Mouse (Mus musculus): ENCODE measurements around the gene Syt6. TPM values are rescaled to one million over a fixed set of nuclear protein-coding genes. Genes with fewer than 3 reads are reported as not detected.

Gene Syt6
- polyA plus RNA-seq, 1 experiment from 2014 or later: 0.21 TPM

GRCm38 (mm10) chr3:103587672-103588071 lies 12.6 kb downstream of the Syt6 start:
- H3K27ac ChIP-seq (replicated peaks; ENCODE audit: low read depth, low read length): no peak overlapping the region
- ATAC-seq (ENCODE audit: insufficient number of reproducible peaks, low FRiP score, low TSS enrichment, low read depth) (no peak), DNase-seq (ENCODE audit: low spot score) (no peak)
- H3K4me1 ChIP-seq (ENCODE audit: control insufficient read depth, insufficient read depth, low read length): no peaks in the 10 kb centered on the region
- WGBS: 84% methylated on average over 5 of the region's 5 CpGs
- no peak overlapping the region for H3K4me3 ChIP-seq (ENCODE audit: low read depth, low read length)
- no peak overlapping the region for H3K9ac ChIP-seq (ENCODE audit: low read length)
- no peak overlapping the region for H3K4me2 ChIP-seq (ENCODE audit: low read depth, severe bottlenecking)
- no peaks in the 10 kb centered on the region for H3K36me3 ChIP-seq (ENCODE audit: control insufficient read depth, insufficient read depth, low read length)
- no peaks in the 10 kb centered on the region for H3K27me3 ChIP-seq (ENCODE audit: control insufficient read depth, insufficient read depth, low read length)
- no peaks in the 10 kb centered on the region for H3K9me3 ChIP-seq (ENCODE audit: control insufficient read depth, low read length)

DNA sequence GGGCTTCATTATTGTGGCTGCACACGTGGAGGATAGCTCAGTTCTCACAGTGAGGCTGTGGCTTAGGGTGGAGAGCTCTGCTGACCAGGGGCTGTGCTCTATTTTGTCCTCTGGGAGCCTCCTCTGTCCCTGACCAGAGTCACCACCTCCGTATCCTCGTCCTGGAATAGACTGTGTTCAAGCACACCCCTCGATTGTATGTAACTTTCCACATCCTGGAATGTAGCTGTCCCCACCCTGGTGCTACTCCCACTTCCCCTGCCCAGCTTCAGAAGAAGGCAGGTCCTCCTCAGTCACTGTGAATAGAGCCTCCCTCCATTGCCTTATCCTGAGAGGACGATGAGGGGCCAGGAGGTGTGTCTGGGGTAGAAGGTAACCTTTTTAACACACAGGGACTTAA lies 14.6 kb downstream of the Syt6 start:
- no peak for DNase-seq (ENCODE audit: low spot score)
- no peaks in the 10 kb centered on the region for H3K9me3 ChIP-seq (ENCODE audit: control insufficient read depth, low read length)
- no peak overlapping the region for H3K9ac ChIP-seq (ENCODE audit: low read length)
- H3K4me1 ChIP-seq (ENCODE audit: control insufficient read depth, insufficient read depth, low read length): no peaks in the 10 kb centered on the region
- WGBS: 75% methylated on average over 5 of the region's 5 CpGs
- H3K27me3 ChIP-seq (ENCODE audit: control insufficient read depth, insufficient read depth, low read length): no peaks in the 10 kb centered on the region
- no peak overlapping the region for H3K4me3 ChIP-seq (ENCODE audit: low read depth, low read length)
- H3K27ac ChIP-seq (replicated peaks; ENCODE audit: low read depth, low read length): no peak overlapping the region
- no peaks in the 10 kb centered on the region for H3K36me3 ChIP-seq (ENCODE audit: control insufficient read depth, insufficient read depth, low read length)
- no peak for ATAC-seq (ENCODE audit: insufficient number of reproducible peaks, low FRiP score, low TSS enrichment, low read depth)
- H3K4me2 ChIP-seq (ENCODE audit: low read depth, severe bottlenecking): no peak overlapping the region

- Histone ChIP-seq H3K4me3 (ENCODE audit: low read depth, low read length) (no peak overlapping the region), H3K4me2 (ENCODE audit: low read depth, severe bottlenecking) (no peak overlapping the region), H3K9me3 (ENCODE audit: control insufficient read depth, low read length) (no peaks in the 10 kb centered on the region), H3K27ac (replicated peaks; ENCODE audit: low read depth, low read length) (no peak overlapping the region), H3K27me3 (ENCODE audit: control insufficient read depth, insufficient read depth, low read length) (no peaks in the 10 kb centered on the region), H3K9ac (ENCODE audit: low read length) (no peak overlapping the region), H3K4me1 (ENCODE audit: control insufficient read depth, insufficient read depth, low read length) (no peaks in the 10 kb centered on the region), H3K36me3 (ENCODE audit: control insufficient read depth, insufficient read depth, low read length) (no peaks in the 10 kb centered on the region)
- ATAC-seq (ENCODE audit: insufficient number of reproducible peaks, low FRiP score, low TSS enrichment, low read depth) (no peak), DNase-seq (ENCODE audit: low spot score) (no peak)
- WGBS: 93% methylated on average over 5 of the region's 5 CpGs
These were observed 17.6 kb downstream of the Syt6 start for GRCm38 (mm10) chr3:103592636-103593035.

DNA sequence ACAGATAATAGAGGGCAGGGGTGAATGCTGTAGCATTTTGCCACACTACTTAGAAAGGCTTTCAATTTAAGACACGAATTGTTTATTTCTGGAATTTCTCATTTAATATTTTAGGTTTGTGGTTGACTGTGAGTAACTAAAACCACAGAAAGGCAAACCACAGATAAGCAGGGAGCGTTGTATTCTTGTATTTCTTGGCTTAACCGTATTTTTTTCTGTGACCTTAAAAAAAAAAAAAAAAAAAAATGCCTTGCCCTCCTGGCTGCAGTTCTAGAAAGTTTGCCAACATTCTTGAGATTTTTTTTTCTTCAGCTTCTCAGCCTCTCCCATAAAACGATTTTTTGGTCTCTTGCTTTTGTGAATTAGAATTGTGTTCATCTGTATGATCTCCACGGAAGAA lies 18.6 kb downstream of the Syt6 start:
- WGBS: 87% methylated on average over 5 of the region's 5 CpGs
- H3K27me3 ChIP-seq (ENCODE audit: control insufficient read depth, insufficient read depth, low read length): no peaks in the 10 kb centered on the region
- no peaks in the 10 kb centered on the region for H3K4me1 ChIP-seq (ENCODE audit: control insufficient read depth, insufficient read depth, low read length)
- H3K4me2 ChIP-seq (ENCODE audit: low read depth, severe bottlenecking): no peak overlapping the region
- H3K9me3 ChIP-seq (ENCODE audit: control insufficient read depth, low read length): no peaks in the 10 kb centered on the region
- ATAC-seq (ENCODE audit: insufficient number of reproducible peaks, low FRiP score, low TSS enrichment, low read depth) (no peak), DNase-seq (ENCODE audit: low spot score) (no peak)
- H3K36me3 ChIP-seq (ENCODE audit: control insufficient read depth, insufficient read depth, low read length): no peaks in the 10 kb centered on the region
- H3K9ac ChIP-seq (ENCODE audit: low read length): no peak overlapping the region
- no peak overlapping the region for H3K27ac ChIP-seq (replicated peaks; ENCODE audit: low read depth, low read length)
- H3K4me3 ChIP-seq (ENCODE audit: low read depth, low read length): no peak overlapping the region

- WGBS: 83% methylated on average over 7 of the region's 7 CpGs
- H3K4me3 ChIP-seq (ENCODE audit: low read depth, low read length): no peak overlapping the region
- no peaks in the 10 kb centered on the region for H3K4me1 ChIP-seq (ENCODE audit: control insufficient read depth, insufficient read depth, low read length)
- no peak for ATAC-seq (ENCODE audit: insufficient number of reproducible peaks, low FRiP score, low TSS enrichment, low read depth)
- no peak overlapping the region for H3K9ac ChIP-seq (ENCODE audit: low read length)
- no peaks in the 10 kb centered on the region for H3K27me3 ChIP-seq (ENCODE audit: control insufficient read depth, insufficient read depth, low read length)
- no peak for DNase-seq (ENCODE audit: low spot score)
- no peak overlapping the region for H3K27ac ChIP-seq (replicated peaks; ENCODE audit: low read depth, low read length)
- H3K9me3 ChIP-seq (ENCODE audit: control insufficient read depth, low read length): no peaks in the 10 kb centered on the region
- no peaks in the 10 kb centered on the region for H3K36me3 ChIP-seq (ENCODE audit: control insufficient read depth, insufficient read depth, low read length)
- H3K4me2 ChIP-seq (ENCODE audit: low read depth, severe bottlenecking): no peak overlapping the region
These were observed 20.3 kb downstream of the Syt6 start for GRCm38 (mm10) chr3:103595271-103595810.

DNA sequence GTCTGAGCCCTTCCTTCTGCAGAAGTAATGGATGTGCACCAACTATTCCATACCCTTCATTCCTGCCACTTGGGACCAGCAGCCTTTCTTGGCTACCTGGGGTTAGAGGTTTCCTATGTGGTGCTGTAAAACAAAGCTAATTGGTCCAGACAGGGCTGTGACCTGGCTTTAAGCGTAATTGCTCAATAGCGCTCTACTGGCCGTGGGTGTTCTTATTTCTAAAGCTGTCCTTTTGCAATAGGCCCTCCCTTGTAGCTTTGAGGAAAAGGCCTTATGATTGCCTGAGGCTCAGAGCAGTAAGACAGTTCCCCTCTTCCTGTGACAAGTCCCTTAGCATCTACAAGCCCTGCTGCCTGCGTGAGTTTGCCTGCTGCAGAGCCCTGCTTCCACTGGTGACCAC lies 22.6 kb downstream of the Syt6 start:
- no peak overlapping the region for H3K27ac ChIP-seq (replicated peaks; ENCODE audit: low read depth, low read length)
- H3K36me3 ChIP-seq (ENCODE audit: control insufficient read depth, insufficient read depth, low read length): no peaks in the 10 kb centered on the region
- no peaks in the 10 kb centered on the region for H3K27me3 ChIP-seq (ENCODE audit: control insufficient read depth, insufficient read depth, low read length)
- no peak overlapping the region for H3K4me3 ChIP-seq (ENCODE audit: low read depth, low read length)
- no peak for ATAC-seq (ENCODE audit: insufficient number of reproducible peaks, low FRiP score, low TSS enrichment, low read depth)
- H3K4me1 ChIP-seq (ENCODE audit: control insufficient read depth, insufficient read depth, low read length): no peaks in the 10 kb centered on the region
- no peak for DNase-seq (ENCODE audit: low spot score)
- no peak overlapping the region for H3K4me2 ChIP-seq (ENCODE audit: low read depth, severe bottlenecking)
- WGBS: 44% methylated on average over 4 of the region's 4 CpGs
- no peaks in the 10 kb centered on the region for H3K9me3 ChIP-seq (ENCODE audit: control insufficient read depth, low read length)
- no peak overlapping the region for H3K9ac ChIP-seq (ENCODE audit: low read length)

- H3K4me3 ChIP-seq (ENCODE audit: low read depth, low read length): no peak overlapping the region
- ATAC-seq (ENCODE audit: insufficient number of reproducible peaks, low FRiP score, low TSS enrichment, low read depth) (no peak), DNase-seq (ENCODE audit: low spot score) (no peak)
- H3K9ac ChIP-seq (ENCODE audit: low read length): no peak overlapping the region
- no peaks in the 10 kb centered on the region for H3K27me3 ChIP-seq (ENCODE audit: control insufficient read depth, insufficient read depth, low read length)
- H3K36me3 ChIP-seq (ENCODE audit: control insufficient read depth, insufficient read depth, low read length): no peaks in the 10 kb centered on the region
- H3K9me3 ChIP-seq (ENCODE audit: control insufficient read depth, low read length): no peaks in the 10 kb centered on the region
- H3K4me1 ChIP-seq (ENCODE audit: control insufficient read depth, insufficient read depth, low read length): no peaks in the 10 kb centered on the region
- WGBS: 42% methylated on average over 7 of the region's 7 CpGs
- no peak overlapping the region for H3K27ac ChIP-seq (replicated peaks; ENCODE audit: low read depth, low read length)
- no peak overlapping the region for H3K4me2 ChIP-seq (ENCODE audit: low read depth, severe bottlenecking)
These were observed 26.0 kb downstream of the Syt6 start for GRCm38 (mm10) chr3:103601011-103601410.

DNA sequence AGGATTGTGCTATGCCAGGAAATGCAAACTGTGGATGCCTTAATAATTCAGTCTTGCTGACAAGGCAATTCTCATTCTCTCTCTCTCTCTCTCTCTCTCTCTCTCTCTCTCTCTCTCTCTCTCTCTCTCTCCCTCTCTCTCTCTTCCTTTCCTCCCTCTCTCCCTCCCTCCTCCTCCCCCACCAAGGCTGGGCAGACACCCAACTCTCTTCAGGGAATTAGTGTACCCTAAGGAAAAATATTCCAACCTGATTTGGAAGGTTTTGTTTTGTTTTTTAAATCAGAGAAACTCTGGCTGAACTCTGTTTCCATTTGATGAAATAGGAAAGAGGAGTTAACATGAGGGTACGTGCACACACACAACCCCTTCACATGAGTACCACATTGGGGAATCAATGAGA lies 26.5 kb downstream of the Syt6 start:
- H3K27ac ChIP-seq (replicated peaks; ENCODE audit: low read depth, low read length): no peak overlapping the region
- no peak overlapping the region for H3K4me2 ChIP-seq (ENCODE audit: low read depth, severe bottlenecking)
- H3K36me3 ChIP-seq (ENCODE audit: control insufficient read depth, insufficient read depth, low read length): no peaks in the 10 kb centered on the region
- 94% methylated on average over 1 of the region's 1 CpGs for WGBS
- H3K4me1 ChIP-seq (ENCODE audit: control insufficient read depth, insufficient read depth, low read length): no peaks in the 10 kb centered on the region
- no peak overlapping the region for H3K9ac ChIP-seq (ENCODE audit: low read length)
- H3K4me3 ChIP-seq (ENCODE audit: low read depth, low read length): no peak overlapping the region
- H3K9me3 ChIP-seq (ENCODE audit: control insufficient read depth, low read length): no peaks in the 10 kb centered on the region
- no peaks in the 10 kb centered on the region for H3K27me3 ChIP-seq (ENCODE audit: control insufficient read depth, insufficient read depth, low read length)
- DNase-seq (ENCODE audit: low spot score) (no peak), ATAC-seq (ENCODE audit: insufficient number of reproducible peaks, low FRiP score, low TSS enrichment, low read depth) (no peak)

DNA sequence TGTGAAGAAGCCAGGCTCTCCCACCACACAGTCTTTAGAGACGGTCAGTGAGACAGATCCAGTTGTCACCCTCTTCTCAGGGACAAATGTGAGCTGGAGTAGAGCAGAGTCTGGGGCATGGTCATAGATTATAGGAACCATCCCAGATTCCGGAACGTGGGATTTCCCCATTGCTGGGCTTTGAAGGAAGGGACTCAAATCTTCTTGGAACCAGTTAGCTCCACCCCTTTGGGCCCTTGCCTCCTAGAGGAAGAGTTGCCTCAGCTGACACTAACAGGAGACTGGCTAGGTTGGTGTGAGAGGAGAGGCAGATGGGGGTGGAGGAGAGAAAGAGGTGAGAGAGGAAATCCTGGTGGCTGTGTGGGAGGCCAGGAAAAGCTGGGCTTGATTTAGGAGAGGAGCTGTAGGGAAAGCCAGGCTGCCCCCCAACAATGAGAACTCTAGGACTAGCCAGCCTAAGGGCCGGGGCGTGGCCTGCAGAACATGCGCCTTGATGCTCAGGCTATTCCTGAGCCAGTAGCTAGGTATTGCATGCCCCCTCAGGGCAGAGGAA lies 31.1 kb downstream of the Syt6 start:
- Histone ChIP-seq H3K4me1 (ENCODE audit: control insufficient read depth, insufficient read depth, low read length) (no peaks in the 10 kb centered on the region), H3K36me3 (ENCODE audit: control insufficient read depth, insufficient read depth, low read length) (no peaks in the 10 kb centered on the region), H3K27me3 (ENCODE audit: control insufficient read depth, insufficient read depth, low read length) (no peaks in the 10 kb centered on the region), H3K4me3 (ENCODE audit: low read depth, low read length) (no peak overlapping the region), H3K4me2 (ENCODE audit: low read depth, severe bottlenecking) (no peak overlapping the region), H3K9ac (ENCODE audit: low read length) (no peak overlapping the region), H3K9me3 (ENCODE audit: control insufficient read depth, low read length) (no peaks in the 10 kb centered on the region), H3K27ac (replicated peaks; ENCODE audit: low read depth, low read length) (no peak overlapping the region)
- no peak for DNase-seq (ENCODE audit: low spot score)
- ATAC-seq (ENCODE audit: insufficient number of reproducible peaks, low FRiP score, low TSS enrichment, low read depth): no peak
- 88% methylated on average over 6 of the region's 6 CpGs for WGBS

Data from limb, embryonic 11.5 days (tissue).